Mouse (Mus musculus) layer of hippocampus, postnatal 10 days (tissue): ENCODE results near the gene Apol6. TPM values are rescaled to one million over a fixed set of nuclear protein-coding genes. Genes with fewer than 3 reads are reported as not detected.

ENCODE experiments used
- DNase-seq, 2 experiments: peaks; one replicate each; pipeline ENCODE4 v3.0.0; 2021; ENCODE audit warnings: low spot score in 2 of 2
- total RNA-seq, 2 experiments: library from RNA; stranded (reverse); gene quantifications; 2 replicates each; pipeline ENCODE4 v1.2.3; 2021

The Apol6 gene
- total RNA-seq, 2 experiments from 2014 or later, result 0.25 TPM; not detected in 1

GRCm38 (mm10) chr15:77104349-77105158 lies 60.0 kb downstream of the Apol6 start:
- no peak for DNase-seq

- DNase-seq, result no peak
Observed at GRCm38 (mm10) chr15:77105273-77105672, 60.7 kb downstream of the Apol6 start.

Other genes with a start within 250 kb of the Apol6 start
- 10 to 100 TPM; 57.0 to 59.1 TPM for gene Zfp251, start 173.3 kb upstream of the Apol6 start, total RNA-seq
- gene Zfp7, start 165.5 kb upstream of the Apol6 start, total RNA-seq, result 1 to 10 TPM; 8.6 to 8.7 TPM
- under 1 TPM; 0.33 to 0.96 TPM for gene Gm49527, start 165.4 kb upstream of the Apol6 start, total RNA-seq
- gene Zfp647, start 119.3 kb upstream of the Apol6 start, total RNA-seq, result 10 to 100 TPM; 10.9 to 12.4 TPM
- gene 1110038F14Rik, start 96.2 kb upstream of the Apol6 start, total RNA-seq, result 10 to 100 TPM; 25.7 to 26.2 TPM
- gene Mb, start 5.9 kb downstream of the Apol6 start, total RNA-seq, result under 1 TPM; 0.31 to 0.57 TPM